Mouse (Mus musculus) lung, adult 2 months (tissue): ENCODE measurements around the gene Mettl1. TPM values are rescaled to one million over a fixed set of nuclear protein-coding genes. Genes with fewer than 3 reads are reported as not detected.
A peak's percentile ranks its signal among the peaks of the same experiment; 100 is the strongest.

Source experiments
- DNase-seq: peaks from one replicate; pipeline ENCODE4 v3.0.0; 2022
- H3K4me1 ChIP-seq: fragments of 200-500 bp; 2 replicates; pipeline ENCODE4 v1.6.1; 2011; ENCODE audit warnings: low read length; ENCODE audit not compliant: control insufficient read depth, insufficient read depth
- H3K4me3 ChIP-seq: fragments of 200-500 bp; replicated peaks from 2 replicates; pipeline ENCODE3; 2011; ENCODE audit warnings: low read depth, mild to moderate bottlenecking, control low read depth, low read length; ENCODE audit errors: extremely low read depth
- CTCF ChIP-seq: fragments of 200-500 bp; IDR thresholded peaks from 2 replicates; pipeline ENCODE4 v1.5.1; 2011; ENCODE audit warnings: mild to moderate bottlenecking, low read length, control low read depth; ENCODE audit not compliant: insufficient read depth
- POLR2A ChIP-seq: fragments of 200-500 bp; IDR thresholded peaks from 2 replicates; pipeline ENCODE4 v1.6.1; 2011; ENCODE audit warnings: low read depth, mild to moderate bottlenecking, control low read depth, low read length, borderline replicate concordance; ENCODE audit errors: extremely low read depth
- WGBS: fragments of 180-500 bp; shearing (Covaris S2); methylation state at CpG from one replicate; pipeline ENCODE4 v1.1.7; 2018; 5-methylcytosine and 5-hydroxymethylcytosine counted together
- polyA plus RNA-seq: library from polyadenylated mRNA; depleted of rRNA; stranded (reverse); fragments of >200 nt; gene quantifications from 2 replicates; pipeline ENCODE4 v1.2.3, GENCODE M21; 2012

The Mettl1 gene
- polyA plus RNA-seq, 1 experiment = 14.5 TPM

GRCm38 (mm10) chr10:127003806-127004205 is 37.4 kb upstream of the Mettl1 start:
- Histone ChIP-seq H3K4me1 (0 out of 2 replicates have a peak, but pooled peaks cover 2% of the 10 kb centered on the region), H3K4me3 (no peak overlapping the region)
- no peak for TF ChIP-seq CTCF
- TF ChIP-seq POLR2A = no peak
- WGBS = 78% methylated on average over 7 of the region's 7 CpGs
- no peak for DNase-seq

GRCm38 (mm10) chr10:127016488-127016887 is 24.7 kb upstream of the Mettl1 start:
- no peaks in the 10 kb centered on the region for H3K4me1 ChIP-seq
- DNase-seq = no peak
- 55% methylated on average over 5 of the region's 5 CpGs for WGBS
- peak; percentile 25; the same call in 1 of the 2 replicates for TF ChIP-seq CTCF
- no peak for TF ChIP-seq POLR2A
- H3K4me3 ChIP-seq = no peak overlapping the region

- no peak for TF ChIP-seq POLR2A
- no peak for TF ChIP-seq CTCF
- no peak for DNase-seq
- 37% methylated on average over 2 of the region's 2 CpGs for WGBS
- Histone ChIP-seq H3K4me3 (no peak overlapping the region), H3K4me1 (no peaks in the 10 kb centered on the region)
Measured at GRCm38 (mm10) chr10:127017071-127017470, 24.1 kb upstream of the Mettl1 start.

- Histone ChIP-seq H3K4me3 (no peak overlapping the region), H3K4me1 (no peaks in the 10 kb centered on the region)
- DNase-seq = no peak
- TF ChIP-seq POLR2A = no peak
- WGBS = 76% methylated on average over 16 of the region's 16 CpGs
Measured at GRCm38 (mm10) chr10:127018422-127018821, 22.8 kb upstream of the Mettl1 start.

GRCm38 (mm10) chr10:127030336-127031296 is 10.6 kb upstream of the Mettl1 start, which contains the start of gene Tsfm:
Gene Tsfm (minus strand): TSS chr10:127030840.
- DNase-seq = peak; percentile 90

GRCm38 (mm10) chr10:127033301-127033741 is 7.9 kb upstream of the Mettl1 start:
- peaks cover 3% of the 10 kb centered on the region; the same call in 1 of the 2 replicates for H3K4me1 ChIP-seq
- 77% methylated on average over 8 of the region's 8 CpGs for WGBS
- no peak overlapping the region for H3K4me3 ChIP-seq
- TF ChIP-seq POLR2A (no peak), CTCF (no peak)
- no peak for DNase-seq

More at GRCm38 (mm10) chr10:127030336-127031296, 10.6 kb upstream of the Mettl1 start, which contains the start of gene Tsfm:
- peak; percentile 55; the same call in 1 of the 2 replicates for TF ChIP-seq POLR2A
- TF ChIP-seq CTCF = peak; percentile 94
- Histone ChIP-seq H3K4me3 (peak within 1 kb of the TSS; percentile 96), H3K4me1 (peaks cover 3% of the 10 kb centered on the region; the same call in 1 of the 2 replicates)
- 4% methylated on average over 56 of the region's 56 CpGs for WGBS

- 80% methylated on average over 12 of the region's 12 CpGs for WGBS
- Histone ChIP-seq H3K4me3 (no peak overlapping the region), H3K4me1 (0 out of 2 replicates have a peak, but pooled peaks cover 3% of the 10 kb centered on the region)
- no peak for DNase-seq
- no peak for TF ChIP-seq POLR2A
- TF ChIP-seq CTCF = no peak
Measured at GRCm38 (mm10) chr10:127036273-127036672, 4.9 kb upstream of the Mettl1 start.

- 73% methylated on average over 12 of the region's 12 CpGs for WGBS
- no peak for DNase-seq
Measured at GRCm38 (mm10) chr10:127037641-127038040, 3.6 kb upstream of the Mettl1 start.

GRCm38 (mm10) chr10:127040569-127041214 is 522 bp upstream of the Mettl1 start:
- 3% methylated on average over 20 of the region's 20 CpGs for WGBS
- H3K4me1 ChIP-seq = 0 out of 2 replicates have a peak, but pooled peaks cover 3% of the 10 kb centered on the region
- TF ChIP-seq POLR2A (no peak), CTCF (no peak)
- DNase-seq = no peak
- H3K4me3 ChIP-seq = peak overlapping the region; percentile 79

More at GRCm38 (mm10) chr10:127037641-127038040, 3.6 kb upstream of the Mettl1 start:
- TF ChIP-seq CTCF (no peak), POLR2A (no peak)
- Histone ChIP-seq H3K4me1 (0 out of 2 replicates have a peak, but pooled peaks cover 3% of the 10 kb centered on the region), H3K4me3 (no peak overlapping the region)

GRCm38 (mm10) chr10:127041774-127042338 is 642 bp downstream of the Mettl1 start:
- DNase-seq = peak; percentile 91
- no peak for TF ChIP-seq CTCF
- TF ChIP-seq POLR2A = no peak
- 0 out of 2 replicates have a peak, but pooled peaks cover 3% of the 10 kb centered on the region for H3K4me1 ChIP-seq
- H3K4me3 ChIP-seq = peak overlapping the region; percentile 88
- 1% methylated on average over 44 of the region's 44 CpGs for WGBS
